Mouse (Mus musculus) spleen, postnatal 10 days (tissue): ENCODE measurements around the gene Map2.

Experiments used
- DNase-seq, 2 experiments: peaks; one replicate each; pipeline ENCODE4 v3.0.0; 2021 to 2022; ENCODE audit warnings: low spot score in 2 of 2

Gene Map2

GRCm38 (mm10) chr1:66292121-66292881, 117.2 kb downstream of the Map2 start:
- no peak for DNase-seq

- no peak for DNase-seq
Observed at GRCm38 (mm10) chr1:66299376-66299775, 124.3 kb downstream of the Map2 start.

- no peak for DNase-seq
Observed at GRCm38 (mm10) chr1:66320378-66321135, 145.5 kb downstream of the Map2 start.

GRCm38 (mm10) chr1:66321136-66321502, 146.0 kb downstream of the Map2 start:
- DNase-seq: no peak

DNA sequence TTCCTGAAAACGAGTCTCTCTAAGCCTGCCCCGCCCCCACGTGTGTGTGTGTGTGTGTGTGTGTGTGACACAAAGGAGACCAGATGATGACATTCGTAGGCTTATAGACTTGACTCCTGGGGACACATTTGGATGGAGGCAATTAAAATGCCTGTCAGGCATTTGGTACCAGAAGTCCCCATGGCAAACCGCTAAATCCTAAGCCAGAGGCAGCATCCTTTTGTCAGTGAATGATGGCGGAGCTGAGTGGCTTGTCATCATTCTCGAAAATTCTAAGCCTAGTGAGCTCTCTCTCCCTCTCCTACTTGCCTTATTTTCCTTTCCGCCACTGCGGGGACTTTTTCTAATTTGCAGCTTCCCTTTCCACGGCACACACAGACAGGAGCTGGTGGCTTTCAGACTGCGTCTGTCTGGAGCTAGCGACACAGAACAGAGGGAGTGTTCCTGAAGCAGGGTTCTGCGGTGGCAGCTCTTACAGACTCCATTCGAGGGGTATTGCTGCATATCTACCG, 146.6 kb downstream of the Map2 start:
- DNase-seq: no peak

GRCm38 (mm10) chr1:66323461-66323860, 148.4 kb downstream of the Map2 start:
- no peak for DNase-seq

DNA sequence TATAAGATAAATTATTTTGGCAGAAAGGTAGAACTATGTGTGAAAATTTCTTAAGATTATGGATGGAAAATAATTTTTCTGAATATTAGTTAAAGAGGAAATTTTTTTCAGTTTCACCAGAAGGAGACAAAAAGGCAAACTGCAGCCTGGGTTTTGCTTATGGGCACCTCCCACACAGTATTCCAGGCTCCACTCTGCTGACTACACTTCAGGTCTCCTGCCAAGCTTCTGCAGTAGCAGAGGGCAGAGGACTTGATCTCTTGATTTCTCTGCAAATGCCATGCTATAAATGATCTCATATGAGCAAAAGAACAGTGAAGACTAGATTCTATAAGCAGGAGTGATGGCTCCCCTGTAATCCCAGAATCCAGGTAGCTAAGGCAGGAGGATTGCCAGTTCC, 149.9 kb downstream of the Map2 start:
- no peak for DNase-seq

GRCm38 (mm10) chr1:66328996-66329395, 153.9 kb downstream of the Map2 start:
- DNase-seq: no peak

- no peak for DNase-seq
Observed at GRCm38 (mm10) chr1:66329534-66329933, 154.5 kb downstream of the Map2 start.

DNA sequence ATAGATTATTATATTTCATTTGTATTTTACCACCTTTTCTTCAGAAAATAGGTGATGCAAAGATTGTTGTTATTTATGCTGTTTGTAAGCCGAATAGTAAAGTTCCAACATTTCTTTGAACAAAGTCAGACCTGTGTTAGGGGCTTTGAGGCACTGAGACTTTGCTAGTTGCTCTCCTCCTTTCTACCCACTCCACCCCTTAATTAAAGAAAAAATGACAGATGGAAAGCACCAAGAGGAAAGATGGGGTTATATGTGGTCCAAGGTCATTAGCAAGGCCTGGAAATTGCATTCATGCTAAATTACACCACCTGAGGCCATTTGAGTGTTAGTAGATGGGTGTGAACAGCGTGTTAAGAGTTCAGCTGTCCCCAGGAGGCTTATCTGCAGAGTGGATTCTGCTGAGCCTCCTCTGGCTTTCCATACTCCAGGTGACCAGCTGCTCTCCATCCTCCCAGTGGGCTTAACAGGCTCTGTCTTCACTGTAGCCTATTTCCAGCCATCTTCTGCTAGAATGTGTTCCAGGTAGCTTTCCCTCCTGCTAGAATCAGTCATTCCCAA, 160.7 kb downstream of the Map2 start:
- DNase-seq: no peak

DNA sequence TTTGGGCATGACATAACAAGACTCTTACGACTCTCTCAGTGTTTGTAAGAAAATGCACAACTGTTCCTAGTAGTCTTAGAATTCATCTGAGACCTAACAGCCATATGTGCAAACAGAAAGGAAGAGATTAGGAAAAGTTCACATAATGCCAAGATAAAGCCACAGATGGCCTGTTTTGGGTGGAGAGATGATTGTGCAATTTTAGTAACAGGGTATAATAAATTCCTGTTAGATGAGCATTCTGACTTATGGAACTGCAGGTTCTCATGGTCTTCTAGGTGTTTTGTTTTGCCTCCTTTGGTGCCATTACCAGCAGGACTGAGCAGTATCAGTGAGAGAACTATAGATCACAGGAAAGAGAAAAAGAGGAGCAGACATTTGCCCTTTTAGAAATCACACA, 164.1 kb downstream of the Map2 start:
- no peak for DNase-seq

DNA sequence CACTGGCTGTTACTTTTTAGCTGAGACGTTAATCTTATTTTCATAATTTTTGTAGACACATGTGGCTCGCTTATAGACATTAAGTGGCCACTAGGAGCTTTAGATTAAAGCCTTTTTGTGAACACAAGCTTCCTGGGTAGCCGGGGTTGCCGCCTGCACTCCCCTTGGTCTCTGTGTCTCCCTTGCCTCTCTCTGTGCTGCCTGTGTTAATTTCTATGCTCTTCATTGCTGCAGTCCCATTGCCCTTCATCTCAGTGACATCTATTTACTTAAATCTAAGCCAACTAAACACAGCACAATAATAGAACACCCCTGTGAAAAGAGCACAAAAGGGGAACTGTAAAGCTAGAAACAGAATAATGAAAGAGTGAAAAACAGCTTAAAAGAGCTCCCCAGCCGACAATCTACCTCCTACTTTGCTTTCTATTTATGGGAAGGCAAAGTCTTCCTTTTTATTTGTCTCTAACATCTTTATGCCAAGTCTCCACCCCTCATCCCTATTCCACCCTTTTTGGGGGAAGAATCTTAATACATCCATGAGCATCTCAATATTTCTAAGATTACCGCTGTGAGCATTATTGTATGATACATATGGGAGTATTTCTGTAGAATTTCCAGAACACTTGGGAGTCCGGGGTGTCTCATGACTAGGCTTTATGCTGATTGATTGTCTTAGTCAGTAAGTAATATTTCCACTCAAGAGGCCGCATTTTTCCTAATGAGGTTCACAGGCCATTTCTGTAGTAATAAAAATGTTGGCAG, 173.5 kb downstream of the Map2 start:
- no peak for DNase-seq

GRCm38 (mm10) chr1:66349166-66349835, 174.2 kb downstream of the Map2 start:
- no peak for DNase-seq

GRCm38 (mm10) chr1:66351366-66351765, 176.3 kb downstream of the Map2 start:
- DNase-seq: no peak

GRCm38 (mm10) chr1:66361799-66362198, 186.7 kb downstream of the Map2 start:
- DNase-seq: no peak

GRCm38 (mm10) chr1:66363285-66363684, 188.2 kb downstream of the Map2 start:
- DNase-seq: no peak

DNA sequence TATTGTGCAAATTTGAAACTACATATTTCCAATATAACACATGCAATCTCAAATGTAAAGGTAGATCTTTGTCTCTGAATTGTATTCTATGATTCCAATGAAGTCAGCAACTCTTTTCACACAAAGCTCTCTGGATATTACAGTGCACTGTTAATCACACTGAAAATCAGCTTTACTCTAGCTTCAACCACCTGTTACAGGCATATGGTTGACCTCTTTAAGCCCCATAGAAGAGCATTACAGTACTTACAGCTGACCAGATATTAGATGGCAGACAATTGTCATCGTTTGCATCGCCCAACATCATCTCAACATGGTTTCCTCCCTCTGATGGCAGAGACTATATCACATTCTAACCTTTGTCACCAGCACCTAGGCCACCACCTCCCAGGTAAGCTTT, 189.3 kb downstream of the Map2 start:
- no peak for DNase-seq

- no peak for DNase-seq
Observed at GRCm38 (mm10) chr1:66365600-66365999, 190.5 kb downstream of the Map2 start.

DNA sequence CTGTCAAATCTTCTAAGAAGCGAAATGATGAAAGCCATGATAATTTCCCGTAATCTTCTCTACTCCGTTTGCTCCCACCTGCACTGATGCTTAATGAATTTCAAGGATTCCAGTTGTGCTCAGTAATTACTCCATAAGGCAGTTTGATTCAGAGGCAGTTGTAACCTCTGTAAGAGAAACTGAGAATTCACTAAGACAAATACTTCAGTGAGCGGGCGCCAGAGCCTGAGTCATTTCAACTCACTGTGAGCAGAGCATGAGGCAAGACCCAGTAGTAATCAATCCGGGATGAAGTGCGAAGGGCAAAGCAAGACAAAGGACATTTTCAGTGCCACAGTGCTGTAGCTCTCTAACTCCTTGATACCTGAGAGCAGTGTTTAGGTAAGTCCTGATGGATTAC, 194.4 kb downstream of the Map2 start:
- no peak for DNase-seq

DNA sequence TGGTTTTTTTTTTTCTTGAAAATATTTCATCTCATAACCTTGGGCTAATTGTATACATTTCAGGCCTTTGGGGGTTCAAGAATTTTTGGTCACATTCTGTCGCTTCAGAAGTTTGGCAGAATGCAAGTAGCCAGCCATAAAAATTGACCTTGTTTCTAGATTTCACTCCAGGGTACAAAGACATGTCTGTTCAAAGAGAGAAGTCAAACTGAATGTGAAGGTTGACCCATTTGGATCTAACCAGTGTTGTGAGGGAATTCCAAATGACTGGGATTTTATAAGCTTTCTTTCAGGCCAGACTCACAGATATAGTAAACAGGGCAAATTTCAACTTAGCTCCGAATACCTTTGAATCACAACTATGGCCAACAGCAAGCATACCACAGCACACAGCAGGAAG, 196.3 kb downstream of the Map2 start:
- DNase-seq: no peak

DNA sequence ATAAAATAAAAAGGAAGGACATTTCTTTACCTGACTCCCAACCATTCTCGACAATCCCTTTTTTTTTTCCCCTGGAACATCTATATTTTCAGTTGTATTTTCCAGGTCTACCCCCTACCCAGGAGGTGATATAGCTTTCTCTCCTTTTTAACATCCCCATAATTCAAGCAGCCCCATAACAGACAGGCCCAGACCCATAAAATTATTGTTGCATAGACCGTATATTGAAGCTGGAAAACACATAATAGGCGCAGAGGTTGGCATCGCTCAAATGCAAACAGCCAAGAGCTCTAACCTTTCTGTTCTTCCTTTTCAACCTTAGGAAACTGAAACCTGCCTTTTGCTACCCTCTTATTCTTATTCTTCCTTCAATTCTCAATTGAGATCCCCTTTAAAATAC, 211.2 kb downstream of the Map2 start:
- no peak for DNase-seq
